Mouse (Mus musculus) erythroblast, embryonic 14.5 days (primary cell): ENCODE results near the gene Tle3. TPM values are rescaled to one million over a fixed set of nuclear protein-coding genes. Genes with fewer than 3 reads are reported as not detected.

Experiments used
- H3K27me3 ChIP-seq: 2 replicates; pipeline ENCODE4 v1.6.1; 2012; ENCODE audit warnings: inconsistent platforms; ENCODE audit not compliant: control insufficient read depth
- H3K36me3 ChIP-seq: 2 replicates; pipeline ENCODE4 v1.6.1; 2012; ENCODE audit warnings: mild to moderate bottlenecking, inconsistent platforms; ENCODE audit not compliant: control insufficient read depth
- H3K4me1 ChIP-seq: 2 replicates; pipeline ENCODE4 v1.6.1; 2012; ENCODE audit warnings: inconsistent platforms; ENCODE audit not compliant: control insufficient read depth
- H3K4me3 ChIP-seq: replicated peaks from 2 replicates; pipeline ENCODE3; 2012; ENCODE audit warnings: moderate library complexity, mild to moderate bottlenecking, inconsistent platforms
- H3K9me3 ChIP-seq: 2 replicates; pipeline ENCODE4 v1.6.1; 2012; ENCODE audit warnings: low read length, inconsistent platforms, mixed read lengths; ENCODE audit not compliant: control insufficient read depth
- GATA1 ChIP-seq: IDR thresholded peaks from 2 replicates; pipeline ENCODE4 v1.6.1; 2012; ENCODE audit warnings: low read length, inconsistent platforms, mixed read lengths
- TAL1 ChIP-seq: IDR thresholded peaks from 3 replicates; pipeline ENCODE4 v1.6.1; 2012; ENCODE audit warnings: low read length, inconsistent platforms, mixed read lengths
- polyA plus RNA-seq: library from polyadenylated mRNA; stranded (reverse); fragments of >175 nt; gene quantifications from 2 replicates; pipeline ENCODE4 v1.2.3, GENCODE M21; 2012

The Tle3 gene
- polyA plus RNA-seq, 1 experiment = 1.5 TPM

- Histone ChIP-seq H3K4me1 (no peaks in the 10 kb centered on the region), H3K36me3 (no peaks in the 10 kb centered on the region), H3K27me3 (no peaks in the 10 kb centered on the region), H3K4me3 (no peak overlapping the region), H3K9me3 (no peaks in the 10 kb centered on the region)
- TF ChIP-seq TAL1 (no peak), GATA1 (no peak)
Measured at GRCm38 (mm10) chr9:61442951-61443630, 70.9 kb downstream of the Tle3 start.

DNA sequence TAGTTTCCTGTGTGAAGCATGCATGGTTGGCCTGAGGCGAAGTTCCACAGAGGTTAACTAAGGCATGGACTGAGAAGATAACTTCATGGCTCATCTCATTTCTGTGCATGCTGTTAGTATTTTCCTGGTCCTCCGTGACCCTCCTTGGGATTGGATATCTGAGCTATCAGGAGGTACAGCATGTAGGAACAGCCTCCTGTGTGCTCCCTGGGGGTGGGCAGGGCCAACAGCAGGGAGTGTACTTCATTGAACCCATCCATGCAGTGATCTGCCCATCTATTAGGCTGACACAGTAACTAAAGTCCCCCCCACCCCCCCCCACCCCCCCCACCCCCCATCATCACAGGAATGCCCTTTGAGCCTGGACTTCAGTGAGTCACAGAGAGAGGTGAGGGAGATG lies 73.0 kb downstream of the Tle3 start:
- H3K9me3 ChIP-seq = no peaks in the 10 kb centered on the region
- H3K4me1 ChIP-seq = no peaks in the 10 kb centered on the region
- TF ChIP-seq TAL1 (no peak), GATA1 (no peak)
- H3K27me3 ChIP-seq = no peaks in the 10 kb centered on the region
- H3K4me3 ChIP-seq = no peak overlapping the region
- no peaks in the 10 kb centered on the region for H3K36me3 ChIP-seq

DNA sequence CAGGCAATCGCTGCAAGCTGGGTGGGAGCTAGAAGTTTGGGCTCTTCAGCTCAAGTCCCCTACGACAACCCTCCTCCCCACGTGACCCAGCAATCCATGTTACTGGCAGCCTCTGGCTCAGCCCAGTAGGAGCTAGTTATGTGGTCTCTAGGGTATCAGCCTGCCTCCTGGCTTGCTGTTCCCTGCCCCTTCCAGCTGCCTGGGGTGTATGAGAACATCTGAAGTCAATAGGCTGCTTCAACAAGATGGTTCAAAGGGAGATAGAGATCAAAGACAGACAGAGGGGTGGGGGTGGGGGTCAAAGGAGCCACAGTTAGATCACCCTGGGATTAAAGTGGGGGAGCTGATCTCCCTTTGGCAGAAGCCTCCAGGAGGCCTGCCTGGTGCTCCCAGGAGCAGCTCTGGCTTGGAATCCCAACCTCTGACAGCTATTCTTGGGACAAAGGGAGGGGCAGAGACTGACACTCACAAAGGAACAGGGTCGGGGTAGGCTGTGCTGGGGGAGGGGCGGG lies 73.6 kb downstream of the Tle3 start:
- no peaks in the 10 kb centered on the region for H3K36me3 ChIP-seq
- H3K4me3 ChIP-seq = no peak overlapping the region
- no peaks in the 10 kb centered on the region for H3K27me3 ChIP-seq
- H3K4me1 ChIP-seq = no peaks in the 10 kb centered on the region
- TF ChIP-seq GATA1 (no peak), TAL1 (no peak)
- no peaks in the 10 kb centered on the region for H3K9me3 ChIP-seq

DNA sequence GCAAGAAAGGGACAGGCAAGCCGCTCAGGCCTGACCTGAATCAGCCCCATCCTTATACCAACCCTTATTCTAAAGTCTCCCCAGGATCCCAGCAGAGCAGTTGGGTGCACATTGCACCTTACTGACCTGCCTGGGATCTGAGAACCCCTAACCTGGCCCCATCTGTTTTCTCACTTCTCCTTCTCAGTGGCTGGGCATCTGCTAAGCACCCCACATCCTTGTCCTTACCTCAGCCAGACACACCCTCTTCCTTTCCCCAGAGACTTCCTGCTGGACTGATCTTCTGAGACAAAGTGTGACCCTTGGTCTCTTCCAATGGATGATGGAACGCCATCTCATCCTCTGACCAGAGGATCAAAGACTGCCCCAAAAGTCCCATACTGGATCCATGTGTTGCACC lies 74.8 kb downstream of the Tle3 start:
- Histone ChIP-seq H3K27me3 (no peaks in the 10 kb centered on the region), H3K36me3 (no peaks in the 10 kb centered on the region), H3K4me1 (no peaks in the 10 kb centered on the region), H3K4me3 (no peak overlapping the region), H3K9me3 (no peaks in the 10 kb centered on the region)
- TF ChIP-seq TAL1 (no peak), GATA1 (no peak)

- TF ChIP-seq GATA1 = no peak
- no peak for TF ChIP-seq TAL1
Measured at GRCm38 (mm10) chr9:61449363-61449904, 77.3 kb downstream of the Tle3 start.

GRCm38 (mm10) chr9:61452081-61452480 lies 79.9 kb downstream of the Tle3 start:
- H3K27me3 ChIP-seq = no peaks in the 10 kb centered on the region
- no peaks in the 10 kb centered on the region for H3K4me1 ChIP-seq
- TF ChIP-seq GATA1 (no peak), TAL1 (no peak)
- H3K4me3 ChIP-seq = no peak overlapping the region
- no peaks in the 10 kb centered on the region for H3K36me3 ChIP-seq
- no peaks in the 10 kb centered on the region for H3K9me3 ChIP-seq

More at GRCm38 (mm10) chr9:61449363-61449904, 77.3 kb downstream of the Tle3 start:
- Histone ChIP-seq H3K36me3 (no peaks in the 10 kb centered on the region), H3K4me3 (no peak overlapping the region), H3K4me1 (no peaks in the 10 kb centered on the region), H3K27me3 (no peaks in the 10 kb centered on the region), H3K9me3 (no peaks in the 10 kb centered on the region)

DNA sequence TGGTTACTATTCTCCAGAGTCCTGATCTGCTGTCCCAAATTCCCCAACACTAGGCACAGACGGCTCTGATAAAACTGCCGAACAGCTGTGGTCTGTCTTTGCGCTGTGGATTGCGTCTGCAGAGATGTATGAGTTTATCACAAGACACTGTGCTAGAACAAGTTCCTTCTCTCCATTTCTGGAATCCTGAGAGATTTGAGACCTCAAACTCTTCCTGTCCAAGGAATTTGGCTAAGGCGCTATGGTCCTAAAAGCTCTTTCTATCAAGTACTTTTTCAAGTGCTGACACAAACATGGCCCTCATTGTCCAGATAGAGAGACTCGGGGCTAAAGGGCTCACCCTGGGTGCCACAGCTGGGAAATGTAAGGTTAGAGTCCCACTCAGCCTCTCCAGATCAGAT lies 83.7 kb downstream of the Tle3 start:
- TF ChIP-seq TAL1 (no peak), GATA1 (no peak)
- no peaks in the 10 kb centered on the region for H3K9me3 ChIP-seq
- H3K36me3 ChIP-seq = no peaks in the 10 kb centered on the region
- H3K4me1 ChIP-seq = no peaks in the 10 kb centered on the region
- no peak overlapping the region for H3K4me3 ChIP-seq
- no peaks in the 10 kb centered on the region for H3K27me3 ChIP-seq

DNA sequence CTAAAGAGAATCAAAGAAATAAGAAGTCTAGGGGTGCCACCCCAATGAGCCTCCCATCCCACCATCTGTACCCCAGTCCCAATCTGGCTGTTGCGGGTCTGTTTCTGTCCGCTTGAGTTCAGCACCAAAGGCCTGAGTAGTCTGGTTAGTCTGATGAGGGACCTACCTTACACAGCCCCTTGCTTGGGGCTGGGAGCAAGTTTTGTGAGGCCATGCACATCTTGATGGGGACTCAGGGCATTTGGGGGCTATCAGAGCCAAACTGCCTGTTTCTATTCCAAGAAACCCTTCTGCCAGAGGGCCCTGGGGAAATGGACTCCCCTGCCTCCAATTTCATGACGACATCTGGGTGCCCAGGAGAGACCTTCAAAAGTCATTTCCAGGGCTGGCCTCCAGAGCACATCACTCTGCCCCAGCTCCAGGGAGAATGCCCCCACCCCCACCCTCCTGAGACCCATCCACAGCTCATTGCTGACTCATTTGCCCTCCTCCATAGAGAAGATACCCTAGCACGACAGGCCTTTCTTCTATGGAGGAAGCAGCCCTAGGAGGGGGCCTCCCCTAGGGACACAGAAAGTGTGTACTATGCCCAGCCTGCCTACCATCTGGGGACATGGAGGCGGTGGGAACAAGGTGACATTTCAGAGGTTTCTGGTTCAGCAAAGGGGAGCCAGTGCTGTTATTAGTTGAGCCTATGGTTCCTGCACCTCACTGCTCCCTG lies 84.4 kb downstream of the Tle3 start:
- H3K27me3 ChIP-seq = no peaks in the 10 kb centered on the region
- no peaks in the 10 kb centered on the region for H3K4me1 ChIP-seq
- no peaks in the 10 kb centered on the region for H3K36me3 ChIP-seq
- H3K4me3 ChIP-seq = no peak overlapping the region
- TF ChIP-seq GATA1 (no peak), TAL1 (no peak)
- H3K9me3 ChIP-seq = no peaks in the 10 kb centered on the region

- Histone ChIP-seq H3K36me3 (no peaks in the 10 kb centered on the region), H3K4me3 (no peak overlapping the region), H3K4me1 (no peaks in the 10 kb centered on the region), H3K9me3 (no peaks in the 10 kb centered on the region), H3K27me3 (no peaks in the 10 kb centered on the region)
- no peak for TF ChIP-seq TAL1
- no peak for TF ChIP-seq GATA1
Measured at GRCm38 (mm10) chr9:61457162-61457523, 85.0 kb downstream of the Tle3 start.
